Mouse (Mus musculus): Measurements from ENCODE around the gene Cox19.
"Not testable (repeated sequence)": the region's sequence is repeated elsewhere in the genome, so short reads cannot be mapped to it uniquely, and the experiment has no call there.

Cox19 gene

DNA sequence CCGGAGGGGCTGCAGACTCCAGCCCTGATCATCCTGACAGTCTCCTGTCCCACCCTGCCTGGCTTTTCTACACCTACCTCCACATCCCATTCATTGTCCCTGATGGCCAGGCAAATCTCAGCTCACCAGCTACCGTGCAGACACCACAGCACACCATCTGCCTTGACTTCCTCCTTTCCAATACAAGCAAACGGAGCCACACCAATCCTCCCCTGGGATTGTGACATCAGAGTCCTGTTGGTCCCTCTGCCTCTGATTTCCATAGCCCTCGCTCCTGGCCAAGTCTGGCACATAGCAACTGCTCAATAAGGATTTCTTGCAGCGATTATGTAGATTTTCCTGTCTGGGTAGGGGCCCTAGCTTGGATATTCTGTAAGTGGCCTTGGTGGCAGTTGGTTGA is at the start of gene Cox19:
TSS of gene Cox19 (minus strand) at position 285 of the 400 bp plus-strand sequence.
- in situ Hi-C loops (cut with MboI; ENCODE audit: unreplicated experiment in 2 of 2): loop anchor here in 1 of 2 experiments (10.0 kb wide), 1 partner anchor 276 kb away; no protein-coding TSS in a partner anchor

DNA sequence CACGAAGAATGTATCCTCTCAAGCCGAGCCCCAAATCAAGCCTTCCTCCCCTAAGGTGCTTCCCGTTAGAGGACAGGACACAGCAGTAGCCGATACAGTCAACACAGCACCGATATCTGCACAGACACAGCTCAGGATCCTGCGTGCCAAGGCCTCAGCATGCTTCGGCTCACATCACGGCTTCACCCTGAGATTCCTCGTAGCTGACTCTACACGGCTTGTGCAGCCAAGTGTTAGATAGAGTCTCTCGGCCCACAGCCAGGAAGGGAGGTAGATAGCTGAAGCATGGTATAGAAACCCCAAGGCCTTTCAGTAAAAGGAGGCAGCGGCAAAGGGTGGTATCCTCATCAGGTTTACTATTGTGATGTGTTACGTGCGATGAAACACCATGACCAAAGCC is 48.8 kb upstream of the Cox19 start:
- in situ Hi-C loops (cut with MboI; ENCODE audit: unreplicated experiment in 2 of 2): loop anchor here (5.0 kb wide), 1 partner anchor 38 kb away; no protein-coding TSS in a partner anchor

DNA sequence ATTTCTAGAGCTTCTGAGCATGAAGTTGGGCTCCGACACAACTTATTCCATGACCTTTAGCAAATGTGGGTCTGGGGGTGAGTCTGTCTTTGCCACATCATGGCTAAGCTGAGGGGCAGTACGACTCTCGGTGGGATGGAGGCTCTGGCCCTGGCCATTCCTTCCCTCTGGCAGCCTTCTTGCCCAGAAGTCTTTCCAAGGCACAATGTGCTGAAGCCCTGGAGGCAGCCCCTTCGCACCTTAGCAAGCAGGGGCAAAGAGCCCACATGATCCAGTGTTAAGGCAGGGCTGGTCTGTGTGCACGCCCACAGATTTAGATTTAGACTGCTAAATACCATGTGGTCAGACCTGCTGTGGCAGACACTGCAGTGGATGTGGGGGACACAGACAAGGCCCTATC is 47.6 kb upstream of the Cox19 start:
- in situ Hi-C loops (cut with MboI; ENCODE audit: unreplicated experiment in 2 of 2): no loop called here

DNA sequence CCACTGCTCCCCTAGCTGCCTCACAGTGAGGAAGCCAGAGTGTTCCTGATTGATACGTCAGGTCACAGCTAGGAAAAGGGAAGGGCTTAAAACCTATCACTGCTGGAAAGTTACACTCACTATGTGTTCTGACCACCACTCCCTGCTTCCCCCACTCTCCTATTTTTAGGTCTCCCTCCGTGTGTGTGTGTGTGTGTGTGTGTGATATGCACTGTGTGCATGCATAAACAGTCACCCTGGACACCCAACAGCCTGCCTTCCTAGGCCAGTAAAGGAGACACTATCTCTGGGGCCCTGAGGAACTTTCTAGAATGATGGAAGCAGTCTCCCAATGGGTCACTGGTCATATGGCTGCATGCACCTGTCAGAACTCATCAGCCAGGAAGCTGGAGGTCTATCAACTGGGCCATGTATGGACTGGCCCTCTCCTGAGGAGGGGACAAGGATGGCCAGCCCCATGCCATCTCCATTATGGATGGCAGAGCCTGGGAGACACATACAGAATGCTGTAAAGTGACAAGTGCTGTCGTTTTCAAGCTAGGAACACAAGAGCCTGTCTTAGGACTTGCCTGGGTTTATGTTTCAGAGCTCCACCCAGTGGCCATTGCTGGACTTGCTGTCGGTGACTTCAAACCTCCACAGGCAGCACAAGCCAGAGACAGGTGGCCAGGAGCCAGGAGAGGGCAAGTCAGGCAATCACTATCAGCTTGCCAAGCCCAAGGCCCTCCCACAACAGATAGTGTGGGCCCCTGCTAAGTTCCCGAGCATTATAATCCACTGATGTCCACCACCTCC is 46.9 kb upstream of the Cox19 start:
- in situ Hi-C loops (cut with MboI; ENCODE audit: unreplicated experiment in 2 of 2): no loop called here

DNA sequence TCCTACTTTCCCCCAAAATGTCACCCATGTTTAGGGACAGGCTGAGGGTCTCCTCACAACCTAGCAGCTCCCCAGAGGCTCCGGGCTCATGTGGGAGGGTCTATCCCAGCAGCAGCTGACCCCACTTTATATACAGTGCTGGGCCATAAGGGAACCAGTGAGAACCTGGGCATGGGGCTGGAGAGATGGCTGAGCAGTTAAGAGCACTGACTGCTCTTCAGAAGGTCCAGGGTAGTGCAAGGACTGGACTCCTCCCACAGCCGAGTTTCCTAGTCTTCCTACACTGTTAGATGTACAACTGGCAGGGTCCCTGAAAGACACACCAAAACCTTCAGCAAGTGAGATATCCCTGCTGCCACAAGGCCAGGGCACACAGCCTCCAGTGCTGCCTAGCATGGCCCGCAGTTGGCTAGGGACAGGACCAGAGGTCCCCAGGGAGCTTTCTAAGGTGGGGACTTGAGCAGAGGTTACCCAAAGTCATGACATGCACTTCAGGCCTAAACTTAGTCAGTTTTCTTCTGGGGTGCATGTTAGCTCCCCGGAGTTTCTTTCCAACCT is 46.2 kb upstream of the Cox19 start:
- in situ Hi-C loops (cut with MboI; ENCODE audit: unreplicated experiment in 2 of 2): no loop called here

DNA sequence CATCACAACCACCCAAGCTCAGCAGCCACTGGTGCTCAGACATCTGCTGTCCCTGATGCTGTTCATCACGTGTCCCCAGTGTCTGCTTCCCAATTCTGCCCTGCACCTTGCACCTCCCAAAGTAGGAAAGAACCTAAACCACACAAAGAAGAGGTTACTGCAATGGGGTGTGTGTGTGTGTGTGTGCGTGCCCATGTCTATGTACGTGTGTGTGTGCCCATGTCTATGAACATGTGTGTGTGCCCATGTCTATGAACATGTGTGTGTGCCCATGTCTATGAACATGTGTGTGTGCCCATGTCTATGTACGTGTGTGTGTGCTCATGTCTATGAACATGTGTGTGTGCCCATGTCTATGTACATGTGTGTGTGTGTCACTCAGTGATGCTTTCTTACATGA is 44.3 kb upstream of the Cox19 start:
- in situ Hi-C loops (cut with MboI; ENCODE audit: unreplicated experiment in 2 of 2): no loop called here

DNA sequence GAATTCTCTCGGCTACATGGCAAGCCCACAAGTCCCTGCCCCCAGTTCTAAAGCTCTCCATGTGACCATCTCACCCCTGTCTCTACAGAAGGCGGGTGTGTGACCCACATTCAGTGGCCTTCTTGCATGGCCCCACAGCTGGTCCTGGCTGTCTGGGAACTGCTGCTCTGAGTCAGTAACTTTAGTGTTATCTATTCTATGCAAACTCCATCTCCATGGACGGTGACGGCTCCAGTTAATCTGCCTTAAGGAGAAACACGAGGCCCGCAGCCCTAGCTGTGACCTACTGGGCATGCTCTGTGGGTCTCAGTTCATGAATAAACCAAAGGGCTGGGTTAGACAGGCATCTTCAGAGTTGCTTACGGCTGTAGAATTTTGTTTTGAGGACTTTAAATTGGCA is 43.2 kb upstream of the Cox19 start:
- in situ Hi-C loops (cut with MboI; ENCODE audit: unreplicated experiment in 2 of 2): no loop called here

DNA sequence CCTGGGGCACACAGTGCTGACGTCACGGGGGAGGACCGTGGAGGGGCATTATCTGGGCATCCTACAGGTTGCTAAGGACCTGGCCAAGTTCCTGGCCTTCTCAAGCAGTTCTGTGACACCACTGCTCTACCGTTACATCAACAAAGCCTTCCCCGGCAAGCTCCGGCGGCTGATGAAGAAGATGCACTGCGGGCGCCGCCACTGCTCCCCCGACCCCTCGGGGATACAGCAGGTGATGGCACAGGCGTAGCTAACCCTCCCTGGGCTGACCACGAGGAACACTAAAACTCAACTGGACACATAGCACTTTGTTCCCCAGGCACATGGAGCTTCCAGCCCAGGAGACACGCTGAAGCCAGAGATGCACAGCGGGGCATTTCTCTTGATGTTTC is 42.0 kb upstream of the Cox19 start:
- in situ Hi-C loops (cut with MboI; ENCODE audit: unreplicated experiment in 2 of 2): no loop called here

DNA sequence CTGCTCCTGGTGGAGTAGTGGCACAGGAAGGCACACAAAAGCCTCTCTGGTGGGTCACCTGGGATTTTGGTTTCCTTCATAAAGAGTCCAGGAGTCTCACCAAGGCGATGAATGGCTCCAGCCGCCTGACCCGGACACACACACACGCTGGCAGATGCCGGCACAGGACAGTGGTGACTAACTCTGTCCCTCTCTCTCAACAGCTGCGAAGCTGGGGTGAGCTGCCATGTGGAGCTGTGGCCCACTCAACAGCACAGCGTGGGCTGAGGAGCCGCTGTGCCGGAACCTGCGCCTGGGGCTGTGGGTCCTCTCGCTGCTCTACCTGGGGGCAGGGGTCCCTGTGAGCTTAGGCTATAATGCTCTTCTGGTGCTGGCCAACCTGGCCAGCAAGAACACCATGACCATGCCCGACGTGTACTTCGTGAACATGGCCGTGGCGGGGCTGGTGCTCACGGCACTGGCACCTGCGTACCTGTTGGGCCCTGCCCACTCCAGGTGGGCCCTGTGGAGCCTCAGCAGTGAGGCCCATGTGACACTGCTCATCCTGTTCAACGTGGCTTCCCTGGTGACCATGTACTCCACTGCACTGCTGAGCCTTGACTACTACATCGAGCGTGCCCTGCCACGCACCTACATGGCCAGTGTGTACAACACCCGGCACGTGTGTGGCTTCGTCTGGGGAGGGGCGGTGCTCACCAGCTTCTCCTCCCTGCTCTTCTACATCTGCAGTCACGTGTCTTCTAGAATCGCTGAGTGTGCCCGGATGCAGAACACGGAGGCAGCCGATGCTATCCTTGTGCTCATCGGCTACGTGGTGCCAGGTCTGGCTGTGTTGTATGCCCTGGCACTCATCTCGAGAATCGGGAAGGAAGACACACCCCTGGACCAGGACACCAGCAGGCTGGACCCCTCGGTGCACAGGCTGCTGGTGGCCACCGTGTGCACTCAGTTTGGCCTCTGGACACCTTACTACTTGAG is 41.3 kb upstream of the Cox19 start:
- in situ Hi-C loops (cut with MboI; ENCODE audit: unreplicated experiment in 2 of 2): no loop called here

DNA sequence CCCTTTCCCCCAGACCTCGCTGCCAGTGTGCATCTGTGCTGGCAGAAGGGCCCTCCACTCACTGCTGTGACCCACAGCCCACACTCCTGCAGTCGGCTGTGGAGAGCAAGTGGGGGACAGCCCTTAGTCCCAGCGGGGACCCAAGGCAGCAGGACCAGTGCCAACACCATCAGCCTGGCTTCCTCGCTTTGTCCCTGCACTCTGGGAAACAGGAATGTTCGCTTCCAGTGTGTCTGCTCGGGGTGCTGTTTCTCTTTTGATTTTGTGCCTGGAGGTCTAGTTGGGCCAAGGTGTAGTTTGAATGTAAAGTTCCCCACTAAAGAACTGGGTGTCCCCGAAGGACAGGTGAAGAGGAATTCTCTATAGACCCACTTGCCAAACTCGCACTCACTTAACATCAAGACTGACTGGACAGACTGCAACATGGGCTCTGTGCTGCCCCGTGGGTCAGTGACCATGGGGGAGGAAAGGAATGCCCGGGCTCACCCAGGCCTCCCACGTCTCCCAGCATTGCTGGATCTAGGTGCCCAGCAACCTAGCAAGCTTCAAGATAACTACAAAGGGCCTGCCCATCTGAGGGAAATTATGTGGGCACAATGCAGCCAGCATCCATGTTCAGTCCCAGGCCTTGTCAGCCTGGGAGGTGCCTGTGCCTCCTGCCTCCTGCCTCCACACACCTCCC is 40.2 kb upstream of the Cox19 start:
- in situ Hi-C loops (cut with MboI; ENCODE audit: unreplicated experiment in 2 of 2): no loop called here

DNA sequence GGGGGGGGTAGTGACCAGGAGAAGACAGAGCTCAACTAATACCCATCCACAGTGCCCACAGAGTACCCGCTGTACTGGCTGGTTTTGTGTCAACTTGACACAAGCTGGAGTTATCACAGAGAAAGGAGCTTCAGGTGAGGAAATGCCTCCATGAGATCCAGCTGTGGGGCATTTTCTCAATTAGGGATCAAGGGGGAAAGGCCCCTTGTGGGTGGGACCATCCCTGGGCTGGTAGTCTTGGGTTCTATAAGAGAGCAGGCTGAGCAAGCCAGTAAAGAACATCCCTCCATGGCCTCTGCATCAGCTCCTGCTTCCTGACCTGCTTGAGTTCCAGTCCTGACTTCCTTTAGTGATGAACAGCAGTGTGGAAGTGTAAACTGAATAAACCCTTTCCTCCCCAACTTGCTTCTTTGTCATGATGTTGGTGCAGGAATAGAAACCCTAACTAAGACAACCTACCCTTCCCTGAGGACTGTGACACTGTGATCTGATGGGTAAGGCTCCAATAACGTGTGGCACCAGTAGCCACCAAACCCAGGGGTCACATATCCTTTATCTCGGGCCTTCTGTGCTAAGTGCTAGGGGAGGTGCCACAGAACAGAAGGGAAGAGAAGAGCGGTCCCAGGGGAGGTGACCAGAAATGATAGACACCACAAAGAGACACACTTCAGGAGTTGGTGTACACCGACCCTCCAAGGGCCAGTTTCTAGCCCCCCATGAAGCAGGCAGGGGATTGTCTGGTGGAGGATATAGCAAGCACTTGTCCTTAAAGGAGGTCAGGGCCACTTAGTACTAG is 39.3 kb upstream of the Cox19 start:
- in situ Hi-C loops (cut with MboI; ENCODE audit: unreplicated experiment in 2 of 2): not testable (repeated sequence)

DNA sequence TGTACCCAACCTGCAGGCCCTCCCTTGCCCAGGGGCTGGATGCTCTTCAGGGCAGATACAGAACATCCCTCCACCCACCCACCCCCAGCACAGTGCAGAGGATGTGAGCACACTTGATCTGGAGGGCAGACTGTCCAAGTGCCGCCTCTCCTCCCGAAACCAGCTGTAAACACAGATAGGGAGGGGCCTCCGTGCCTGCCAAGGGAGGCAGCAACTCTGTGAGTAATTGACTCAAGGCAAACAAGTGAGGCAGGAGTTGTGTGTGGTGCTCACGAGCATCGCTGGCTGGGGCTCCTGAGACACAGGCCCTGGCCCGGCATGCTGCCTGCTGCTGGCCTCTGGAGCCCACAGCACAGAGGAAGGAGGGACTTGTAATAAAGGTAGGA is 38.5 kb upstream of the Cox19 start:
- in situ Hi-C loops (cut with MboI; ENCODE audit: unreplicated experiment in 2 of 2): no loop called here

DNA sequence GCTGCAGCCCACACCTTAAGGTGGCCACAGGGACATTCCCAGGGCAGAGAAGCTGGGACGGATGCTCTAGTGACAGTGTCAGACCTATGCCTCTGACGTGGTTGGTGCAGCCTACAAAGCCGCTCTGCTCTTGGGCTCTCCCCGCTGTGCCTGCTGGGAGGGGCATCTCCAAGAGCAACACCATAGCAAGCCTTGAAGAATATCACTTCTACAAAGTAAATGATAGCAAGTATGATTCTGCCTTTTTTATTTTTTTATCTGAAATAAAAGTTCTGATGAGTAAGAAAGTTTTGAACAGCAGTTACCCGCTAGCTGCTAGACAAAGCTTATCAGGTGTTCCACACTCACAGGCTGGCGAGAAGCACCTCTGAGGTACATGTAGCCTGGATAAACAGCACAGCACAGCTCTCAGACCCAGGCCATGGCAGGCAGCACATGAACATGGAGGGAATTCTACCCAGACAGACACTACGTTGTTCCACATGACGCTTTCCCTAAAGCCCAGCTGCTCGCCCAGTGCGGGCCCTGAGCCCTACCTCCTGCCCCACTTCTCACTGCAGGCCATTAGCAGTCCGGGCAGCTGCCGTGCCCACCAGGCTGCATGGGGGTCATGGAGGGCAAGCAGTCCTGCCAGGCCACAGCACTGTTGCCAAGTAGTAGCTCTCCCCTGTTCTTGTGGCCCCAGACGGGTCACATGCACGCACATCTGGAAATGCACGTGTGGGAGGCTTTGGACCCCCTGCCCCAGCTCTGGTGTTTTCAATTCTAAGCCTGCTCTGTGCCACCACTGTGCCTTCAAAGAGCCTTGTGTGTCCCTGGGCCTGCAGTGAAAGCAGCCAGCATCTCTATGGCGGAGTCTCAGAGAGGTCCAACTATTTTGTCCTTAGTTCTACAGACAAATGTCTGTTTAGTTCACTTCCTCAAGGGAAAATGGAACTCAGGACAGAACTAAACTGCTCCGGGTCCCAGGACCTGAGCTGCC is 37.8 kb upstream of the Cox19 start:
- in situ Hi-C loops (cut with MboI; ENCODE audit: unreplicated experiment in 2 of 2): no loop called here

DNA sequence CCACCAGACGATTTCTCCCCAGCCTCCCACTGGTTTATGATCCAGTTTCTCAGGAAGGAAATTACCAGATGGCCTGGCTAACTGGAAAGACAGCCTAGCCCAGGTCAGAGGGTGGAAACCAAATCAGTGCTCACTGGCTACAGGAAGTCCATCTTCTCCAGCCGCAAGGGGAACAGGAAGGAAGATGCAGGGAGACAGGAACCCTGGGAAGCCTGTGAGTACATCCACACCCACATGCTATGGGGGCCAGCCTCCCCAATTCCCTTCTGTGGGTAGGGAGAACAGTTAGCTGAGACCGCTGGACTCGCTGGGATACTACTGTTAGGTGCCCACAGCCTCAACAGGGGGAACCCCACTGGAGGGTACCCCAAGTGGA is 37.0 kb upstream of the Cox19 start:
- in situ Hi-C loops (cut with MboI; ENCODE audit: unreplicated experiment in 2 of 2): no loop called here

DNA sequence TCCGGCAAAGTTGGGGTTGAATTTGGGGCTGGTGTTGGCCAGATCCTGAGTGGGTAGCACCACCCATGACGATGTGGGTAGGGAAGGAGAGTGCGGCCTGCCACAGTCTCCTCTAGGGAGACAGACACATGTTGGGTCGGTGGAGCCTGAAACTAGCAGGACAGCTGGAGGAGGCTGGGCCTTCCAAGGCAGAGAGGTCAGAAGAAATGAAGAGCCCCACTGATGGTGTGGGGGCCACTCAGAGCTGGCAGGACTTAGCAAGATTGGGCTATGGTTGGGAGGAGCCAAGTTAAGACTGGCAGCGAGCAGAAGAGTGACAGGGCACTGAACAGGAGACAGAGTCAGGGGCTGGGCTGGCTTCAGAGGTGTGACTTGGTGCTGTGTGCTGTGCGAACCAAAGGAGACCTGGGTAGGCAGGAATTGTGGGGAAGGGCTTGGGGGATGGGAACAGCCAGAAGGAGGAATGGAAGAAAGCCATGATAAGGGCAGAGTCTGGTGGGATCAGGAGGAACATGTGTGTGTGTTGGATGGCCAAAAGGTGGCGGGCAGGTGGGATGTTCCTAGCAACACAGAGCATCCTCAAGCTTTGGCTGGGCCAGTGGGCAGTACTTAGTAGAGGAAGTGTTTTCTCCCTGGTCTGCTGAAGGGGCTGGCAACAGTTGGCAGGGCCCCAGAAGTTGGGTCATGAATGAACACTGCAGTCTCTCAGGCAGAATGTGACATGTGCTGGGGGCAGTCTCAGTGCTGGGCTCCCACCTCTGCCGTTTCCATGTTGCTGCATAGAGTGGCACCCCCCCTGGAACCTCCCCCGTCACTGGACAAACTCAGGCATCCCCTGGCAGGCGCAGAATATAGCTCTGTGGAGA is 36.3 kb upstream of the Cox19 start:
- in situ Hi-C loops (cut with MboI; ENCODE audit: unreplicated experiment in 2 of 2): no loop called here

DNA sequence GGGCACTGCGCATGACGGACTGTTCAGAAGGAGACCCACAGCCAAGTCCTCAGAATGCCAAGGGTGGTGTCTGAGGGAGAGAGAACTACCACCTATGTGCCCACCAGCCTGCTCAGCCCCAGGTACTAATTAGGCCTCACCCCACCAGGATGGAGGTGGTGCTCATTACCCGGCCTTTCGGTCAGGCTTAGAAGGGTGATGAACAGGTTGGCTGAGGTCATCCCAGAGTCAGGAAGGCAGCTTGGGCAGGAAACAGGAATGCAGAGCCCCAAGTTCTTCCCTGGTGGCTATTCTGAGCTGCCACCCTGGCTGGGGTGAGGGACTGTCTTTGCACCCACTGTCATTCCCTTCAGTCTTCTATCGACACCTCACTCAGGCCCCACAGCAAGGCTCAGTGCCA is 34.8 kb upstream of the Cox19 start:
- in situ Hi-C loops (cut with MboI; ENCODE audit: unreplicated experiment in 2 of 2): no loop called here

DNA sequence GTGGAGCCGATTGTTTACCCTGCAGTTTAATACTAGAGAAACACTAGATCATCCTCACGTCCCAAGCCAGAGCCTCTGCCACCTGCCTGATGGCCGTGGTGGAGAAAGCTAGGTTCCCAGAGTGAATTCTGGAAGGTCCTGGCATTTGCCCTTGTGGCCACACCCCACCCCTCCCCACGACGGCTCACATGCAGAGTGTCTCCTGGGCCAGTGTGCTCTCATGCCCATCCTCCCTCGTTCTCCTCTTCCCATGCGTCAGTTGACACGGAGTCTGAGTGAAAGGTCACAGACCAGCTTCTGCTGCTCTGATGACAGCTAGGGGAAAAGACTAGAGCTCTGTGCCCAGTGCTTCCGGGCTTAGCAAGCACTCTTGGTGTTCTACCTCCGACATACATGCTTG is 33.3 kb upstream of the Cox19 start:
- in situ Hi-C loops (cut with MboI; ENCODE audit: unreplicated experiment in 2 of 2): loop anchor here in 1 of 2 experiments (5.0 kb wide), 1 partner anchor 63 kb away; no protein-coding TSS in a partner anchor

DNA sequence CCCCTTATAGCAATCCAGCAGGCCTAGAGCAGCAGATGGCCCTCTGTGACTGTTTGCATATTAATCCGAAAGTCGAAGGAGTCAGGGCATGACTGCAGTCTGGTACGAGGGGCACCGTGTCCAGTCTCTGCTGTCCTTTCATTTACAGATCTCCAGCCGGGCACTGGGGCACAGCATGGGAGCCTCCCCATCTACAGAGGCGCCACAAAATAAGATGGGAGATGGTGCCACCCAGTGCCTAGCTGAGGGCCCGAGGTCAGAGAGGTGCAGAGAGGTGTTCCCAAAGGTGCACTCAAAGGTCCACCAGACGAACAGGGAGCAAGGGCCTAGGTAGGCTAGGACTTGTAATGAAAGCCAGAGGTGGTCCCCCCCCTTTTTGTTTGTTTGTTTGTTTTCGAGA is 32.0 kb upstream of the Cox19 start:
- in situ Hi-C loops (cut with MboI; ENCODE audit: unreplicated experiment in 2 of 2): loop anchor here in 1 of 2 experiments (5.0 kb wide), 1 partner anchor 64 kb away; no protein-coding TSS in a partner anchor

All from v-Abl transformed pro-B cells (cell line).